Mouse (Mus musculus): ENCODE measurements around the gene Tmem164.

Tmem164 gene

GRCm38 (mm10) chrX:142748574-142748973, 67.4 kb downstream of the Tmem164 start:
- no peak for DNase-seq (ENCODE audit: low read depth, low spot score)

GRCm38 (mm10) chrX:142750775-142751174, 69.6 kb downstream of the Tmem164 start:
- DNase-seq (ENCODE audit: low read depth, low spot score) = no peak

- no peak for DNase-seq (ENCODE audit: low read depth, low spot score)
Measured at GRCm38 (mm10) chrX:142755542-142755941, 74.3 kb downstream of the Tmem164 start.

GRCm38 (mm10) chrX:142760415-142760814, 79.2 kb downstream of the Tmem164 start:
- DNase-seq (ENCODE audit: low read depth, low spot score) = no peak

- DNase-seq (ENCODE audit: low read depth, low spot score) = no peak
Measured at GRCm38 (mm10) chrX:142763337-142763736, 82.1 kb downstream of the Tmem164 start.

- DNase-seq (ENCODE audit: low read depth, low spot score) = no peak
Measured at GRCm38 (mm10) chrX:142769698-142770097, 88.5 kb downstream of the Tmem164 start.

- DNase-seq (ENCODE audit: low read depth, low spot score) = no peak
Measured at GRCm38 (mm10) chrX:142773658-142774057, 92.5 kb downstream of the Tmem164 start.

GRCm38 (mm10) chrX:142776131-142776530, 94.9 kb downstream of the Tmem164 start:
- DNase-seq (ENCODE audit: low read depth, low spot score) = no peak

GRCm38 (mm10) chrX:142778638-142779037, 97.4 kb downstream of the Tmem164 start:
- DNase-seq (ENCODE audit: low read depth, low spot score) = no peak

- DNase-seq (ENCODE audit: low read depth, low spot score) = no peak
Measured at GRCm38 (mm10) chrX:142786160-142787052, 105.2 kb downstream of the Tmem164 start.

GRCm38 (mm10) chrX:142792185-142792584, 111.0 kb downstream of the Tmem164 start:
- no peak for DNase-seq (ENCODE audit: low read depth, low spot score)

GRCm38 (mm10) chrX:142794069-142794610, 112.9 kb downstream of the Tmem164 start:
- DNase-seq (ENCODE audit: low read depth, low spot score) = no peak

GRCm38 (mm10) chrX:142804596-142804995, 123.4 kb downstream of the Tmem164 start:
- peak; percentile 10 for DNase-seq (ENCODE audit: low read depth, low spot score)

GRCm38 (mm10) chrX:142806126-142806525, 124.9 kb downstream of the Tmem164 start:
- no peak for DNase-seq (ENCODE audit: low read depth, low spot score)

GRCm38 (mm10) chrX:142806620-142807061, 125.4 kb downstream of the Tmem164 start:
- peak; percentile 7 for DNase-seq (ENCODE audit: low read depth, low spot score)

- peak; percentile 67 for DNase-seq (ENCODE audit: low read depth, low spot score)
Measured at GRCm38 (mm10) chrX:142808411-142808810, 127.2 kb downstream of the Tmem164 start.

- DNase-seq (ENCODE audit: low read depth, low spot score) = peak; percentile 67
Measured at GRCm38 (mm10) chrX:142813146-142813545, 131.9 kb downstream of the Tmem164 start.

- DNase-seq (ENCODE audit: low read depth, low spot score) = peak; percentile 59
Measured at GRCm38 (mm10) chrX:142818057-142818682, 137.0 kb downstream of the Tmem164 start.

GRCm38 (mm10) chrX:142821239-142821638, 140.0 kb downstream of the Tmem164 start:
- no peak for DNase-seq (ENCODE audit: low read depth, low spot score)

GRCm38 (mm10) chrX:142821846-142822245, 140.6 kb downstream of the Tmem164 start:
- DNase-seq (ENCODE audit: low read depth, low spot score) = peak; percentile 42

GRCm38 (mm10) chrX:142825309-142825708, 144.1 kb downstream of the Tmem164 start:
- DNase-seq (ENCODE audit: low read depth, low spot score) = no peak

- no peak for DNase-seq (ENCODE audit: low read depth, low spot score)
Measured at GRCm38 (mm10) chrX:142827644-142828043, 146.4 kb downstream of the Tmem164 start.

Data from 3T3-L1 (cell line).